Mouse (Mus musculus) spleen, adult 2 months (tissue): ENCODE data around the gene Calml4.

Source experiments
- CTCF ChIP-seq: fragments of 200-500 bp; IDR thresholded peaks from 2 replicates; pipeline ENCODE4 v1.5.1; 2011; ENCODE audit warnings: mild to moderate bottlenecking, inconsistent platforms; ENCODE audit not compliant: insufficient read depth, insufficient read length, insufficient replicate concordance; ENCODE audit errors: extremely low read depth
- POLR2A ChIP-seq: fragments of 200-500 bp; IDR thresholded peaks from 2 replicates; pipeline ENCODE4 v1.6.1; 2011; ENCODE audit warnings: low read depth, low read length, inconsistent platforms

DNA sequence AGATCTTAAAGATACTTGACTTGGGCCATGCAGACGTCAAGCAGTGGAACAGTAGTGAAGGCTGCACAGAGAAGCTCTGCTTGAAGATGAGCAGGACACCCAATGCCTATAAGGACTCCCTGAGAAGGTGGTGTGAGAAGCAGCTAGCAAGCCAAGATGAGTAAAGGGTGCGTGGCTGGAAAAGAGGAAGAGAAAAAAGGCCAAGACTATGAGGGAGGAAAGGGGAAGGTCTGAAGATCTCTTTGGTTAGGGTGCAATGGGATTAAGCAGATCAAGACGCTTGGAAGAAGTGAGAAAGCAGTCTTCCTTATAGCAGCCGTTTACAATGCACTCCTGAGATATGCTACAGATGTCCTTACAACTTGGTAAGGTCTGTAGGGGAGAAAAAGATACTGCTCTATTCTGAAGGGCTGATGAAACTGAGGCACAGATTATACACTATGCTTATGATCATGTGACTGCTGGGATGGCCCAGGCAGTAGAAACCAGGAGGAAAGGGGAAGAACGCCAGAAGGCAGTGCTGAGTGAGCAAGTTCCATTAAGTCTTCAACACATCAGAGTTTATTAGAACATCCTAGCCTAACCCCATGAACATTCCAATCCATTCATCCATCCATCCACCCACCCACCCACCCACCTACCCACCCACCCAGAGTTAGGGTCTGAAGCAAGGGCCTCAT, 55.6 kb downstream of the Calml4 start:
- TF ChIP-seq CTCF (no peak), POLR2A (no peak)
